Mouse (Mus musculus) adrenal gland, adult 2 months (tissue): ENCODE measurements at regions not wholly inside any gene's neighbourhood (a gene's known extent, or its start where the extent isn't known, plus 50 kb on each side); places are given as distances from the start of the nearest gene placed in this dataset.
A peak's percentile ranks its signal among the peaks of the same experiment; 100 is the strongest.
"Not testable (repeated sequence)": the region's sequence is repeated elsewhere in the genome, so short reads cannot be mapped to it uniquely, and the experiment has no call there.

Experiments
- DNase-seq: peaks from one replicate; pipeline ENCODE4 v3.0.0; 2021

DNA sequence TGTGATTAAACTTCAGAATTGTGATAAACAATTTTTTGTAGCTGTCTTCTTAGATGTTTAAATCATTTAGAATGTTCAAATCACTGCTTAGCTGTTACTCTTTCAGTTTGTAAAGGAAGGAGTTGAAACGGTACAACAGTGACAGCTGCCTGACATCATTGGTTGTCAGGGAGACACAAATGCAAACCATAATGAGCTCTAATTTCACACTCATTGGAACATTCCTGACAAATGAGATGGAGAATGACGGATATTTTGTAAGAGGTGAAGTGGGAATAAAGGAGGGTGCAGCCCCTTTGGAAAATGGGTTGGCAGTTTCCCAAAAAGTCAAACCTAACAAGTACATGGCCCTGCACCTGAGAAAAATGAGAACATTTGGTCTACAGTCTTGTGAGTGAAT lies 62.5 kb downstream of the Rad51ap2 start:
- DNase-seq, result no peak

DNA sequence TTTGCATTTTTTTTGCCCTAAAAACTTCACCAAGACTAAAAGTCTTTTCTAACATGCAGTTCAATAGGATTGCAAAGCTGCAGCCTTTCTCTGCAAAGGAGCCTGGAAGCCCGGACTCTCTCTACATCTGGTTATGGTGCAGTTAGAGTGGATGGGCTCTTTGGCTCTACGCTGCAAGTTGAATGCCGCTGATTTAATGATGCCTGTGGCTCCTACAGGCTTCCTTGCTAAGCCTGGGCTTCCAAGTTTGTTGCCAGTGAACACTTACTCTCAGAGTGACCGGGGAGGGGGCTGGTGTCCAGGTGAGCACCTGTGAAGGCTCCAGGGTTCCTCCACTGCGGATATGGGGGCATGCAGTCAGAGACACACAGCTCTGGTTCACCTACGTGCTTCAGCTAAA lies 107.0 kb downstream of the Rad51ap2 start:
- DNase-seq, result no peak

DNA sequence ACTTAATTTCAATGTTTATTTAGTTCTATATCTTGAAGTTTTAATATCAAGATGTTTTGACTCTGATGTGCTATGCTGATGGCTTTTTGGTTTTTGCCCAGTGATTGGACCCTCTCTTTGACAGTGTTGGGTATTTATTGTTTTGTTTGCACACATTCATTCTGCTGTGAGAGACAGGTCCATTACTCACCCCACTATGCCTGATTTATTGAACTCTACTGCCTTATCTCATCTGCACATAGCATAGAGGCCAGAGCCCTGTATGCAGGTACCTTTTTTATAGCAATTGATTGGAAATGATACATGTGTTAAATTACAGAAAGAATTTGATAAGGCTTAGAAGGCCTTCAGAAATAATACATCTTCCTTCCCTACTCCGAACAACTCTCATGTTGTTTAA lies 114.3 kb downstream of the Rad51ap2 start:
- DNase-seq, result no peak

DNA sequence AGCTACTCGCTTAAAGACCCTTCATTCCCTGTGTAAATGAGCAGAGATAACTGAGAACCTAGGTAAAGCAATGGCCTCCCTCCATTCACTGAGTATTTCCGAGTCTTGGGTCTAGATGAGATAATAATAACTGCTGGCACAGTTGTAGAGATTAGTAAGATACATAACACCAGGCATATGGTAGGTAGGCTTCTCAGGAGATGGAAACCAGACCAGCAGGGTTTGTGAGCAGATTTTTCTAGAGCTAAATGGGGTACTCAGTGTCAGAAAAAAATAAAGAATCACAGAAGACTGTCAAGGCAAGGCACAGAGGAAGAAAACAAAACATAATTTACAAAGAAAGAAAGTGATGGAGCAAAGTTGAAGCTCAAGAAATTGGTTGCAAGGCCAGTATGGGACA lies 148.1 kb downstream of the Rad51ap2 start:
- no peak for DNase-seq

DNA sequence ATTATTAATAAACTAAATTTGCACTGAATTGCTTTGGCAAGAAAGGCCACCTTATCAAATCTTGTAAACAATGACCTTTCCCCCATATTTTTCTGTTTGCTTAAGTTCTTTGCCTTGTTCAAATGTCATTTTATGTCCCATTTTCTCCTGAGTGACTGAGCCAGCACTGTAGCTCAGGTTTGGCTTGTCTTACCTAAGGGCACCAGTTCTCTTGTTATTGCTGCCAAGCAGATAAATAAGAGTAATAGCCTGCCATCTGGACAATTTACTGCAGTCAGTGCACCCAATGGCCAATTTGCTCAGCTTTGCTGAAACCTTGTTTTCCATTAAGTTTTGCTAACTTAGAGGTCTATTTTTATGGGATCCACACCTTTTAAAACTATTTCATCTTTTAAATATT lies 152.9 kb downstream of the Rad51ap2 start:
- DNase-seq, result no peak

DNA sequence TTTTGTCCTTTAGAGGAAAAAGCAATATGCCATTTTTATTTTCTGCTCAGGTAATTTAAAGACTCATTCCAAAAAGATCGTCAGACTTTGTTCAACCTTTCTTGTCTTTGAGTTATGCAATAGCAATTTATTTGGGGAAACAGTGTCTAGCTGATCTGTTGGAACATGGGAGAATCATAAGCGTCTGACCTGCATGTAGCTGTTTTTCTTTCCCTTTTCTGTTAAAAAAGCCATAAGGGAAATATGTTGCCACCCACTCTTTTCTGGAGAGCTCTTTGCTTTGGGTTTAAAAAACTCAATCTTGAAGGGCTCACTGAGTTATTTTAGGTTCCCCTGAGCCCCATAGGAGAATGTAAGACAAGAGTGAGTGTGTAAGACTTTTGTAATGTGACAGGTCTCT lies 155.8 kb downstream of the Rad51ap2 start:
- no peak for DNase-seq

DNA sequence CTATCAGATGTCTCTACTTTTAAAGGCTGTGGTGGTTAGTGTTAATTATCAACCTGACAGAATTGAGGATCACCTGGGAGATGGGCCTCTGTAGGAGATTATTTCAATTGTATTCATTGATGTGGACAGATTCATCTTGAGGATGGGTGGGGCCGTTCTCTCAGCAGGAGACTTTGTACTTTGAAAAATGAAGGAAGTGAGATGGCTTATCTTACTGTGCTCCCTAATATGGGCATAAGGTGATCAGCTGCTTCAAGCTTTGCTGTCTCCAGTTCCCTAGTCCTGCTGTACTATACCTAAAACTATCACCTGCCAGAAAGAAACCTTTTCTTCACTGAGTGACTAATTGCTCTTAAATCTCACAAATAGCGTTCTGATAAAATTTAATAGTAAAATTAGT lies 159.4 kb downstream of the Rad51ap2 start:
- no peak for DNase-seq

DNA sequence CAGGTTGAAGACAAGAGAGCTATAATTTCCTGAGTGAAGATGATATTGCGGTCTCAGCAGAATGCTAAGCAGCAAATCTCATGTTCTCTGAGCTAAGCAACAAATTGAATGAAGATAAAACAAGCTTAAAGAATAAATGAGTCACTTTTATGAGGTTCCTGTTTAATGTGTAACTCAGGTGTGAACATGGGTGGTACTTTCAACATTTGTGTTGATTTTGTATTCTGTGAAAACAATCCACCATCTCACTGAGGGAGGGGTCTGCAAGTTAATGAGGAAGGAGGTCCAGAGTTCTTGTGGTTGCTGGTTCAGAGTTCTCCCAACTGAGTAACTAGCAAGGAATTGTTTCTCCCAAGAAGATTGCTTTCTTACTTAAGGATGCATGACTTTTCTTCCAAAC lies 167.7 kb downstream of the Rad51ap2 start:
- no peak for DNase-seq

DNA sequence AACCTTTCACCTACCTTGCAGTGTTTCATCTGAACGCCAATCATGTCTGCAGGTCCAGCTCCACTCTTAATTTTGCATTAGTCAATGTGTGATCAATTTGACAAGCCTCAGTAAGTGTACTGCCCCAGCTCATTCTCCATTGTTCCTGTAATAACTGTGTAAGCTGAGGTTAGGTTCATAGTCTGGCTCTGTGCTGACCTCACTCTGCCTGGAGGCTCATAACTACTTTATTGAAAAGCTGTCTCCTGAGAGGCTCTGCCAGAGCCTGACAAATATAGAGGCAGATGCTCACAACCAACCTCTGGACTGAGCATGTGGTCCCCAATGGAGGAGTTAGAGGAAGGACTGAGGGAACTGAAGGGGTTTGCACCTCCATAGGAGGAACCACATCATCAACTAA lies 174.3 kb downstream of the Rad51ap2 start:
- DNase-seq, result no peak

DNA sequence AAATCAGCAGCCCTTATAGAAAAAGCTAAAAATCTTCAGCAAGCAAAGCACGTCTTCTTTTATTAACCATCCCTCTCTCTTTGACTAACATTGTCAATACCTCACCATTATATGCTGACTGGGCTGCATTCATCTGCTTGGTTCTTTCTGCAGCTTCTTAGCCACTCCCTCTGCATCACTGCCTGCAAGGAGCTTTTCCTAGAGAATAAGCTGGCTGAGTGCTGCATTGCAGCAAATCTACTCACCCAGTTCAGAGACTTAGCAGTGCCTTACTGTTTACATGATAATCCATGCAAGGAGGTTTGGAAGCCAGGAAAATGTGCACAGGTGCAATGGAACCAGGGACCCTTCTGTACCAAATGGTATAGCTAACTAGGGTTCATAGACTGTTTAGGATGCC lies 175.9 kb downstream of the Rad51ap2 start:
- no peak for DNase-seq

DNA sequence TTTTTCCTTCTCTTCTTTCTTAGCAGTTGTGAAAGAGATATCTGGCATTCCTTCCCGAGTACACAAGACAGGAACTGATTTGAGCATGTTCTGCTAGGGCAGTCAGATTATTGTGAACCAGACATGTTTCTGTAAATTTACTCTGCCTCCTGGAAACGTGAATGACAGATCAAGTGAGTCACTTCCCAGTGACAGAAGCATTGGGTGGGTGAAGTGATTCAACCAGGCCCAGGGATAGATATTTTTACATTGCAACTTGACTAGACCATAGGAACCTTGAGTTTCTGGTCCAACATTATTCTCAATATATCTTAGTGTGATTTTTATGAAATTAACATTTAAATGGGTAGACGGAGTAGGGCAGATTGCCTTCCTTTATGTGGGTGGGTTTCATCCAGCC lies 217.4 kb downstream of the Rad51ap2 start:
- DNase-seq, result peak; percentile 14

DNA sequence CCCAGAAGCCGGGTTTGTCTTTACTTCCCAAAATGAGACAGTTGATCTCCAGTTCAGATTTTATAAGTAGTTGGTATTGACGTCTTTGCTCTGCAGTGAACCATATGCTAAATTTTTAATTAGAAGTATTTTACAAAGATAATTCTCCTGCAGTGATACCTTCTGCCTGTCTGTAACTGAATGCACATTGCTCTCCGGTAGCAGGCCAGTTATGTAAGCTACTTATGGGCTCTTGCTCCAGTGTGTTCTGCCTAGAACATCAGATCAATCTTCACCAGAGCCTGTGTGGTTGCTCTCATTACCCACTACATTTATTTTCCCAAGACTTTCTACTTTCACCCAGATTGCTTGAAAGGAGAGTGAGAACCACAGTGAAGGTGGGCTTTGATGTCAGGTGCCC lies 238.9 kb downstream of the Rad51ap2 start:
- no peak for DNase-seq

DNA sequence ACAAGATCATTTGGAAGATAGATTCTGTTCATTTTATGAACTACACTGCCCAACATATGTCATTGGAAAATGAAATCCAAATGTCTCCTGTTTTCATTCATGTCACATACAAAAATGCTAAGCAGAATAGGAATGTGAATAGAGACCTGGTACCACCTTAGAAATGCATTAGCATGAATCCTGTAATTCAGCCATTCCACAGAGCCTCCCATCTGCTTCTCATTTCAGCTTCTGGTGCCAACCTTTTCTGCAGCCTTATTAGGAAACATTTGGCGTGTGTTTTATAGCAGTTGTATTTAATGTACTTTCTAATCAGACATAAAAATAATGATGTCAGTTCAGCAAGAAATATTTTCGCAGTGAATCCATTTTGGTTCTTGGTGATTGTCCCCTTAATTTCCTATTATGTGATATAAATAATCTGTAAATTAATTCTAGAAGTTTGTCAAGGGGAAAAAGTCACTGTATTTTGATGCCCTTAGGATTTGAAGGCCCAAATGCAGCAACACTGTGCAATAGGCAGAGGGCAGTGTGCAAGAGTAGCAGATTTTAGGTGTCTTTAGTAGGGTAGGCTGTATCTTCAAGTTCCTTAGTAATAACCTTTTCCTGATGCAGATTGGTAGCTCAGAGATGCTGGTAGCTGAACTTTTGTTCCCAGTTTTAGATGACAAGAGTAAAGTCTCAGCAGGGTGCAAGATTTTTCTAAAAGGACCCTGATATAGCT lies 253.2 kb downstream of the Rad51ap2 start:
- DNase-seq, result no peak

DNA sequence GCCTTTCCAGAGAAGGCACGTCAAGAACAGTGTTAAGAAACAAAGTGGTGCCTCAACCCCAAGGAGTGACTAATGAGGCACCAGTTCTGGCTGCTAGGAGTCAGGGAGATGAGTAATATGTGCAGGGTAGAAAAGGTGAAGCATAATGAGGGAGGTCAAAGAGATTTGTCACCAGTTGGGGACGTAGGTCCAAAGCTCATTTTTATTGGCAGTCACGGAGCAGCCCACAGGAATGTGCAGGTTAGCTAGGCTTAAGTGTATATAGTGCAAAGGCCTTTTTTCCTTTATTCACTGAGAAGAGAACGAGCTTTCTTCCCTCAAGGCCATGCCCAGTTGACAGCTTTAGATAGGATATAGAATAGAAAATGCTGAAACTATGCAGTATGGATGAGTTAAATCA lies 261.8 kb downstream of the Rad51ap2 start:
- DNase-seq, result peak; percentile 2

DNA sequence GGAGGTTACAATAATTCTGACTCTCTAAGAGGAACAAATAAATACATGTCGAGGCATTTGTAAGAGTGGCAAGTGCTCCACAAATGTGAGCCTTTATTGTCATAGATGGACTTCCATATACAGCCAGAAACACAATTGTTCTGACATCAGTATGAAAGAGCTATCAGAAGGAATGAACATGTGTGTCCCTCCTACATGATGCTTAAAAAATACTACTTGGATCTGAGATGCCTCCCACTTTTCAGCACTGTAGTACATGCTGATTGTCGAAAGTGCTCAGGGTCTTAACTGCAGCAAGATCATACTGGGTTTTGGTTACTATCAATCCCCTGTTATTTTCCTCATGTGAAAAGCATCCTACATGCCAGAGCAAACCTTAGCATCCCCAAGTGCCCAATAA lies 295.6 kb downstream of the Rad51ap2 start:
- DNase-seq, result no peak

DNA sequence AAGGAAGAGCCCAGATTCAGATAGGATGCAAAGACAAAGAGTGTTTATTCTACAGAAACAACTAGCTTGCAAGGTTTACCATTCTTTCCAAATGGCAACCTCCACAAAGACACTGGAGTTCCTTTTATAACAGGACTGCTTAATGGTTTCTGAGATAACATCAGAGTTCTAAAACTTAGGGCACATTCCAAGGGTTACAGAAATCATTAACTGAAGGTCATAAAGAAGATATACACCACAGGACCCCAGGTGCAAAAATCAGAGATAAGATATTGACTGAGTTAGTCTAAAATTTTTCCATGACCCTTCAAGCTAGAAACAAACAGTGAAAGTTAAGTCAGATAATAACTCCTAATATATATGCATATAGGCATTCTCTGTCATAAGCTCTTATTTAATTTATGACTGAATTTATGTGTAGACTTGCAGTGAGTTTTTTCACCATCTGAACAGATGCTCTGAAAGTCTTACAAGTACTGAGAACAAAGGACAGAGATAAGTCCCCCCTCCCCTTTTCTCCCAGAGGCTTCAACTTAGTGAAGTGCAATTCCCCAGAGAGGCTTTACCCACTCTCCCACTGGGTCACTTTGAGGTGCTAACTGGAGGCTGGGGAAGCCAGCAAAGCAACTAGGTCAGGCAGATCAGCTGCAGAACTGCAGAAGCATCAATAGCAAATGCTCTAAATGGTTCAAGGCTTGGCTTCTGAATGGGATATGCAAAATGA lies 298.5 kb downstream of the Rad51ap2 start:
- no peak for DNase-seq

DNA sequence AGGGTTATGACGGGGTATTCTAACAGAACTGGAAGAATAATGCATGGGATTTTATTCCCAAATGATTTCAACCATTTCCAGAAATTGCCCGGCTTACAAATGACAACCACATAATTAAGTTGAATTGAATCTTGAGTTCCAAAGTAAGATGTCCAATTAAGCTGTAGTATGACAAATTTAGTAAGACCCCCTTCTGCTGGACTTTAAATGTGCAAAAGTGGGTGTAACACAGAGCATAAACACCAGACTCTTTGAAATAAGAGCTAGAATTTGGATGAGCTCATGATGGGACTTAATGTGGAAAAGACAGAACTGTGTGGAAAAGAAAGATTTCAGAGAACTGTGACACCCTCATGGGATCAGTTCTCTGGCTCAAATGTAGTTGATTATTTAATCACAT lies 346.4 kb downstream of the Rad51ap2 start:
- DNase-seq, result no peak

DNA sequence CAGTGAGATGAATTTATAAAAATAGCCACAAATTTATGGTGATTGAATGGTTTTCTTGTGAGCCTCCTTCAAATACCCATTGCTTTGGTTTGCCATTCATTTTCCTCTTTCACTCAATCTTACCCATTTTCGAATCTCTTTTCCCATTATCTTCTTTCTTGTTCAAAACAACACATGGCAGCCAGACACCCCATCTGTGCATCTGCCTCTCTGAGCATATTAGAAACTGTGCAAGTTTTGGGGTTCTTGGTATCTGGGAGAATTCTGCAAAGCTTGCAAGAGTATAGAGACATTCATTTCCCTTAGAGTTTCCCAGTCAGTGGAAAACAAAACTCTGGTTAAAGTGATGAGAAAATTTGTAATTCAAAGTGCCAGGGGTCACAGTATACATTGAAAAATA lies 347.3 kb downstream of the Rad51ap2 start:
- no peak for DNase-seq

DNA sequence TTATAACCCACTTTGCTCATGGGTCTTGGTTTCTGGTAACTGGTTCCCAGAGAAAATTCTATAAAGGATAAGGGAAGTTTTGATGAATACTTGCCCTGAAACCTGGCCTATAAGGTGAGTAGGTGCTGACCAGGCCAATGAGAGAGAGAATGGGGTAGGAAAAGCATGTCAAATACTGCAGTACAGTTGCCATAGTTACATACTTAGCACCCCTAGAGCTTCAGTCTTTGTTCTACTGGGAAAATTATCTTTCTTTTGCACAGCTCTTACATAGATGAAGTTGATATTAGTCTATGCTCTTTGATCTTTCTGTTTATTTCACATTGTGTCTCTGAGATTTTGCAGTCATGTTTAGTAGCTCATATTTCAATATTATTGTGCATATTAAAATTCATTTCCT lies 373.8 kb downstream of the Rad51ap2 start:
- DNase-seq, result no peak

DNA sequence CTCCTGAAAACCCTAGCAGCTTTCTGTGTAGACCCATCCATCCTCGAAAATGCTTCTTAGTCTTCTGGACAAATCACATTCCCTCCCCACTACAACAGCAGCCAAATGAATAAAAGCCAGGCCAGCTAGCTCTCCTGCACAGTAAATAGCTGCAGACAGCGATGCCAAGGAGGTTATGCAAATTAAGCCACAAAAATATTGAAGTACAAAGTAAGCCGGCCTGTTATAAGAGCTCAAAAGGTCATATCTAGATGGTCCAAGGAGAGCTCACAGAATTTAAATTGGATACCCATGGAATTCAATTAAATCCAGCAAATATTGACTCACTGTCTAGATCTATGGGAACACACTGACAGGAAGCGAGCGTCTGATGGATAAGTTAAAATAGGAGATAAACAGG lies 375.4 kb downstream of the Rad51ap2 start:
- DNase-seq, result no peak

DNA sequence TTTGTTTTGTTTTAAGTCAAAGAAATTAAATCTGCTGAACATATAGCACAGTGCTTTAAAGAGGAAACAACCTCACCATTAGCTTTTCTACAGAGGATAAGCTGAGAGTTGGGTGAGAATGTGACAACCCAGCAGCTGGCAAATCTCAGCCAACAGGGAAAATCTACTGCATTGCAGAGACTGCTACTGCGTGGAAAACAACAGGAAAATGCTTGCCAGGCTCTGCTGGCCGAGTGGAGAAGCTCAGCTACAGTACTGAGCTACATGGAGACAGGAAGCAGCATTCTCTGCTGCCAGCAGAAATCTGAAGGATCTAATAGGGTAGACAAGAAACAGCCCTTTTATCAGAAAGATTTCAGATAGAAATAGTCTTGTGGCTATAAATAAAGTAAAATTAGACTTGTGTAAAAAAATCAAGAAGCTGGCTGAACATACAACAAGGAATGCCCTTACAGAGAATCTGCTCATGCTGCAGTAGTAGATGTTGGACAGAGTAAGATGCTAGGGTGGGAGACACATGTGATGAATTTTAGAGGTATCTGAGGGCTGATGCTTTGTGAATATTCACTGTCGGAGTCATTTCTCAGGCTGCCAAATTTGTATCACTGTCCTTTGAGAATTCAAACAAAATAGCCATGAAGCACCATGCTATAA lies 382.1 kb downstream of the Rad51ap2 start:
- DNase-seq, result no peak

DNA sequence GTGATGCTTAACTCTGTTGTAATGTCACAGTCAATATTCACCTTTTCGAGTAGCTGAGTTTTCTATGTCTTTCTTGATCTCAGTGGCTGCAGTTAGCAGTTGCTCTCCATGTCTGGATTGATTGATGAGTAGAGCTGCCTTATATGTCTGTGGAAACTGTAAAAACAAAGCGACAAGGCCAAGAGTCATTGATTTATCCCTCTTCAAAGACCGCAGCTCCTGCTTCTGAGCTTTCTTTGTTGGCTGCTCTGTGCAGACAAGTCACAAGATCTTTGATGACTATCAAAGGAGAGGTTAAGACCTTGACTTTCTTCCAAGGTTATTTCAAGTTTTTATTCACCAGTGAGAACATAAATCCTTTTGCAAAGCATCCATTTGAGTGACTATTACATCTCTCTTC lies 395.2 kb downstream of the Rad51ap2 start:
- DNase-seq, result peak; percentile 69

DNA sequence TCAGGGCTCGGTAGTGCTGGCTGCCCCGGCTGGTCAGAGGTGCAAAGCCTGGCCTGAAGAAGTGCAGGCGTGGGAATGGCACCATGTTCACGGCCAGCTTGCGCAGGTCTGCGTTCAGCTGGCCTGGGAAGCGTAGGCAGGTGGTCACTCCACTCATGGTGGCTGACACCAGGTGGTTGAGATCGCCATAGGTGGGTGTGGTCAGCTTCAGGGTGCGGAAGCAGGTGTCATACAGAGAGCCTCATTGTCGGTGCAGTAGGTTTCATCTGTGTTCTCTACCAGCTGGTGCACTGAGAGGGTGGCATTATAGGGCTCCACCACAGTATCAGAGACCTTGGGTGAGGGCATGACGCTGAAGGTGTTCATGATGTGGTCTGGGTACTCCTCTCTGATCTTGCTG lies 380.1 kb upstream of the Fam49a start:
- DNase-seq, result not testable (repeated sequence)

DNA sequence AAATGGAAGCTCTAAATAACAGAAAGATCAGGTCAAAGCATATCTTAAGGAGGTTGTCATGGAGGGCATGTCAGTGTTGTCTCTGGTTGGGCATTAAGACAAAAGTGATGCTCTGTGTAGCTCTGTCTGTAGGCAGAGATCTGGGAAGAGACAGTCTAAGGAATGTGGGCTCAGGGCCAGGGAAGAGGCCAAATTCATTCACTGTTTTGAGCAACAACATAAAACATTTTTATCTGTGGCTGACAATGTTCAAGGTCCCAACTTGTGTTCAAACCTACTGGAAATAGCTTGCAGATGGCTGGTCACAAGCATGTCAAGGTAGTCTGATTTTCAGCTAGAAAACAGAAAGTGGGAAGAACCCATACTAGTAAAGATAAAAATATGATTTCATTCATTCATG lies 374.6 kb upstream of the Fam49a start:
- peak; percentile 64 for DNase-seq
